Mouse (Mus musculus): Measurements from ENCODE around the gene BC052040.

- TF ChIP-seq POLR2A (IDR thresholded peaks at IDR 0.05; ENCODE audit: insufficient read depth, low read depth, low read length) (no peak), CTCF (IDR thresholded peaks at IDR 0.05) (no peak)
Observed at GRCm38 (mm10) chr2:115717980-115718379, 136.5 kb downstream of the BC052040 start.

All from heart, adult 2 months (tissue).